Mouse (Mus musculus): Measurements from ENCODE around the gene Ifna6.
A peak's percentile ranks its signal among the peaks of the same experiment; 100 is the strongest.

DNA sequence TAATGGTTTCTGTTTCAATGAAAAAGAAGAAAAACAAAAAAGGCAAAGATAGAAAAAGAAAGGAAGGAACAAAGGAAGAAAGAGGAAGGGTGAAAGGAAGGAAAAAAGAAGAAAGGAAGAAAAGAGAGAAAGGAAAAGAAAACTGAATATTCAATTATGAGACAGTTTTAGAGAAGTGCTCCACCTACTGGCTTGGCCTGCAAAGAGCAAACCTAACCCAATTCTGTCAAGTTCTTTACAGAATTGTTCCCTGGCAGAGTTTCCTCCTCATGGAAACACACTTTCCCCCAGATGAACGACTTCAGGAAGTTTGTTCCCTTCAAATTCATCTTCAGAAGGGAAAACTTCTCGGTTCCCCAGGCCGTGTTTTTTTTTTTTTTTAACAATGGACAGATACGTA, 4.2 kb upstream of the Ifna6 start:
- TF ChIP-seq CTCF (IDR thresholded peaks at IDR 0.05; ENCODE audit: low read depth) = peak; percentile 71
- TF ChIP-seq EP300 (optimal IDR thresholded peaks at IDR 0.05) = no peak

Data from stomach, postnatal 0 days (tissue).